26 mouse cellular contexts compared by ENCODE assay signal in the genomic region with DNA sequence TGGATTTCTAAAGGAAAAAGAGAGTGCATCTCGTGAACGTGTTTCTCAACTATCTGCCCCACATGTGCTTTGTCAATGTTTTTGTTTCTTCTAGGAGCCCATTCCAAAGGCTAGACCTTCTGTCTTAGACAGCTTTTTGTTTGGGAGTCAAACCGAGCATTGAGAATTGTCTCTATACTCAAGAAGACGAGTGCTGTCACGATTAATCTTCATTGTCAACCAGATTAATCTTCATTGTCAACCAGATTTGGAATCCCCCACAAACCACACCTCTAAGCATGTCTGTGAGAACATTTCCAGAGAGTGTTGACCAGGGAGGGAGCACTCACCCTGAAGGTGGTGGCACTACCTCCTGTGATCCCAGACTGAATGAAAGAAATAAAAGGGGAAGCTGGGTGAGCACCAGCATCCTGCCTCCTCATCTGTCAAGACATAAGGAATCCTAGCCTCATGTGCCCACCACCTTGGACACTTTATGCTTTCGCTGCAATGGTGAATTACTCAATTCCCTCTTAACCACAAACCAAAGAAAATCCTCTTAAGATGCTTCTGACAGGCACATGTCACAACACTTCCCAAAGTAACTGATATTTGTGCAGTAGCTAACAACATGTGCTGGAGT. TPM values are rescaled to one million over a fixed set of nuclear protein-coding genes. Genes with fewer than 3 reads are reported as not detected.
"Had no signal": no experiment of that assay in that cellular context is flagged by ENCODE, and none has a peak within 500 bp of the region (broad histone marks: within the 10 kb centered on the region; RNA-seq: fewer than 3 reads in every experiment).

No protein-coding gene starts in this region.

- H3K4me3 ChIP-seq: kidney, embryonic 15.5 days; limb, embryonic 12.5 days; limb, embryonic 15.5 days; midbrain, embryonic 15.5 days; neural tube, embryonic 12.5 days; neural tube, embryonic 15.5 days; stomach, embryonic 15.5 days had no signal

- H3K9ac ChIP-seq: kidney, embryonic 15.5 days; limb, embryonic 12.5 days; limb, embryonic 15.5 days; liver, embryonic 14.5 days; liver, postnatal 0 days; lung, embryonic 14.5 days; midbrain, embryonic 15.5 days; neural tube, embryonic 12.5 days; neural tube, embryonic 15.5 days; stomach, embryonic 15.5 days had no signal

- H3K9me3 ChIP-seq: kidney, embryonic 15.5 days; limb, embryonic 12.5 days; limb, embryonic 15.5 days; midbrain, embryonic 15.5 days; neural tube, embryonic 12.5 days; neural tube, embryonic 15.5 days; stomach, embryonic 15.5 days had no signal

- DNase-seq: kidney, adult 8-10 months; kidney, postnatal 10 days; kidney, postnatal 4 days; left cerebral cortex, postnatal 4 days; liver, postnatal 0 days; lung, embryonic 14.5 days; retina, postnatal 1 day; right cerebral cortex, postnatal 25 days; spleen, adult 18-20 months; thymus, postnatal 25 days had no signal

- H3K36me3 ChIP-seq: limb, embryonic 15.5 days; midbrain, embryonic 15.5 days; neural tube, embryonic 12.5 days; neural tube, embryonic 15.5 days; stomach, embryonic 15.5 days had no signal

- H3K27me3 ChIP-seq: kidney, embryonic 15.5 days; limb, embryonic 12.5 days; limb, embryonic 15.5 days; midbrain, embryonic 15.5 days; neural tube, embryonic 12.5 days; neural tube, embryonic 15.5 days; stomach, embryonic 15.5 days had no signal

- H3K4me1 ChIP-seq: kidney, embryonic 15.5 days; limb, embryonic 12.5 days; limb, embryonic 15.5 days; midbrain, embryonic 15.5 days; neural tube, embryonic 12.5 days; neural tube, embryonic 15.5 days; stomach, embryonic 15.5 days had no signal

- H3K4me2 ChIP-seq: kidney, embryonic 15.5 days; limb, embryonic 12.5 days; limb, embryonic 15.5 days; liver, embryonic 11.5 days; lung, embryonic 14.5 days; midbrain, embryonic 11.5 days; midbrain, embryonic 15.5 days; neural tube, embryonic 12.5 days; neural tube, embryonic 15.5 days; stomach, embryonic 15.5 days had no signal

- ATAC-seq: liver, postnatal 0 days; lung, postnatal 0 days; midbrain, embryonic 15.5 days had no signal

- H3K27ac ChIP-seq: kidney, embryonic 15.5 days; limb, embryonic 12.5 days; limb, embryonic 15.5 days; liver, embryonic 14.5 days; macrophage; midbrain, embryonic 15.5 days; neural tube, embryonic 12.5 days; neural tube, embryonic 15.5 days; stomach, embryonic 15.5 days had no signal

RNA-seq across cellular contexts. Expression of a gene that starts 46.1 kb away (rescaled TPM):
- total RNA-seq: layer of hippocampus, adult 18-20 months; left cerebral cortex, postnatal 4 days; megakaryocyte-erythroid progenitor cell, adult 5-6 weeks had no signal
- polyA plus RNA-seq: lung, embryonic 14.5 days; lung, postnatal 0 days; macrophage; midbrain, embryonic 11.5 days; midbrain, embryonic 15.5 days; neural tube, embryonic 12.5 days; neural tube, embryonic 15.5 days; stomach, embryonic 15.5 days had no signal

RNA-seq across cellular contexts. Expression of a gene that starts 59.8 kb away (rescaled TPM):
- total RNA-seq: layer of hippocampus, adult 18-20 months; layer of hippocampus, postnatal 14 days; left cerebral cortex, postnatal 14 days had no signal
- polyA plus RNA-seq: limb, embryonic 12.5 days; midbrain, embryonic 11.5 days had no signal
